Mouse (Mus musculus): ENCODE results near the gene Olfr689. TPM values are rescaled to one million over a fixed set of nuclear protein-coding genes. Genes with fewer than 3 reads are reported as not detected.
"Not testable (repeated sequence)": the region's sequence is repeated elsewhere in the genome, so short reads cannot be mapped to it uniquely, and the experiment has no call there.

Olfr689 gene
- polyA plus RNA-seq, 1 experiment from 2014 or later, result not detected

DNA sequence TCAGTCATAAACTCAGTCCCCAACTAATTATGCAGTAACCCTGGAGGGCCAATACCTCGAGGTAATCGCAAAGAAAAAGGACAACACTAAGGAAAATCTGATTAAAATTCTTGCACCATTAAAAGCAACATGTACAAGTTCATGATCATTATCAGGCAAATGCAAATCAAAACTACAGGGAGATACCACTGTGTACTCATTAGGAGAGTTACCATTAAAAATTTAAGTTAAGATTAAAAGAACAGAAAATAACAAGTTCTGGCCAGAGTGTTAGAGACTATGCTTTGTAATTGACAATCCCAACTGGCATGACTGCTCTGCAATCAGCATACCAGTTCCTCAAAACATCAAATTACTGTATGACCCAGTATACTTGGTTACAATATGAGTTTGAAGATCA, 31.8 kb downstream of the Olfr689 start:
- Histone ChIP-seq H3K36me3 (replicated peaks; ENCODE audit: insufficient read depth, low read length) (no peaks in the 10 kb centered on the region), H3K4me3 (ENCODE audit: low read depth, low read length) (no peak overlapping the region), H3K9ac (replicated peaks) (no peak overlapping the region), H3K27ac (ENCODE audit: low read depth) (no peak overlapping the region), H3K9me3 (ENCODE audit: low read length) (no peaks in the 10 kb centered on the region), H3K27me3 (ENCODE audit: insufficient read depth, low read length) (no peaks in the 10 kb centered on the region), H3K4me2 (ENCODE audit: low read depth, low read length) (no peak overlapping the region), H3K4me1 (ENCODE audit: insufficient read depth) (no peaks in the 10 kb centered on the region)
- no peak for DNase-seq
- no peak for TF ChIP-seq EP300 (IDR thresholded peaks at IDR 0.05; ENCODE audit: low read depth)
- no peak for TF ChIP-seq CTCF (IDR thresholded peaks at IDR 0.05; ENCODE audit: low read depth)
- ATAC-seq, result no peak
- WGBS (ENCODE audit: insufficient replicate concordance), result 61% methylated on average over 2 of the region's 2 CpGs

DNA sequence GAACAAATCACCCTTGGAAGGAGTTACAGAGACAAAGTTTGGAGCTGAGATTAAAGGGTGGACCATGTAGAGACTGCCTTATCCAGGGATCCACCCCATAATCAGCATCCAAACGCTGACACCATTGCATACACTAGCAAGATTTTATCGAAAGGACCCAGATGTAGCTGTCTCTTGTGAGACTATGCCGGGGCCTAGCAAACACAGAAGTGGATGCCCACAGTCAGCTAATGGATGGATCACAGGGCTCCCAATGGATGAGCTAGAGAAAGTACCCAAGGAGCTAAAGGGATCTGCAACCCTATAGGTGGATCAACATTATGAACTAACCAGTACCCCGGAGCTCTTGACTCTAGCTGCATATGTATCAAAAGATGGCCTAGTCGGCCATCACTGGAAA, 45.1 kb downstream of the Olfr689 start:
- ATAC-seq, result peak; percentile 41; the same call in 1 of the 2 replicates
- H3K9ac ChIP-seq (replicated peaks); H3K4me3 ChIP-seq (ENCODE audit: low read depth, low read length); DNase-seq; H3K4me2 ChIP-seq (ENCODE audit: low read depth, low read length); H3K9me3 ChIP-seq (ENCODE audit: low read length); H3K27me3 ChIP-seq (ENCODE audit: insufficient read depth, low read length); H3K36me3 ChIP-seq (replicated peaks; ENCODE audit: insufficient read depth, low read length); H3K27ac ChIP-seq (ENCODE audit: low read depth); H3K4me1 ChIP-seq (ENCODE audit: insufficient read depth): not testable (repeated sequence)
- WGBS (ENCODE audit: insufficient replicate concordance), result no CpG with 5 or more reads among the region's 5 CpGs

DNA sequence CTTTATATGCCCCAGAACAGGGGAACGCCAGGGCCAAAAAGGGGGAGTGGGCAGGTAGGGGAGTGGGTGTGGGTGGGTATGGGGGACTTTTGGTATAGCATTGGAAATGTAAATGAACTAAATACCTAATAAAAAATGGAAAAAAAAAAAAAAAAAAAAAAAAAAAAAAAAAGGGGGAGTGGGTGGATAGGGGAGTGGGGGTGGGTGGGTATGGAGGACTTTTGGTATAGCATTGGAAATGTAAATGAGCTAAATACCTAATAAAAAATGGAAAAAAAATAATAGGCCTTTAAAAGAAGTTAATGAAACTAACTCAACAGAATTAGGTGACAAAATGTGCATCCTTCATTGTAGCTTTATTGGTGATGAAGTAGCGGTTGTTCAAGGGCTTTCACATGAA, 45.5 kb downstream of the Olfr689 start:
- H3K4me2 ChIP-seq (ENCODE audit: low read depth, low read length); H3K27ac ChIP-seq (ENCODE audit: low read depth); H3K9me3 ChIP-seq (ENCODE audit: low read length); H3K9ac ChIP-seq (replicated peaks); H3K27me3 ChIP-seq (ENCODE audit: insufficient read depth, low read length); DNase-seq; H3K4me3 ChIP-seq (ENCODE audit: low read depth, low read length); H3K4me1 ChIP-seq (ENCODE audit: insufficient read depth); H3K36me3 ChIP-seq (replicated peaks; ENCODE audit: insufficient read depth, low read length): not testable (repeated sequence)
- ATAC-seq, result peak; percentile 75
- 84% methylated on average over 1 of the region's 2 CpGs for WGBS (ENCODE audit: insufficient replicate concordance)

DNA sequence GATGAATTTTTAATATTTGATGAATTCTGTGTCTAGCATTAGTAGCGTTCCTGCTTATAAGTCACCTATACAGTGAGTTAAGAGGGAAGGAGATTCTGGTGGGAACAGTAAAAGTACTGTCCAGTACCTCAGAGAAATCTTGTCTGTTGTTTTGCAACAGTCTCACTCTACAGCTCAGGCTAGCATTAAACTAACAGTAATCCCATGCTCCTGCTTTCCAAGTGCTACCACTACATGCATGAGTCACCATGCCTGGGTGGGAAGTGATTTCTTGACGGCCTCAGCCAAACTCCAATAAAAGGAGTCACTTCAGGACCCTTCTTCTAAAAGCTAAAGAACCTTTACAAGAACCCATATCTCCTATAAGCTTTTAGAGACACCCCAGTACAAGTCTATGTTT, 50.7 kb downstream of the Olfr689 start:
- 66% methylated on average over 2 of the region's 2 CpGs for WGBS (ENCODE audit: insufficient replicate concordance)
- H3K27me3 ChIP-seq (ENCODE audit: insufficient read depth, low read length), result 0 out of 2 replicates have a peak, but pooled peaks cover 3% of the 10 kb centered on the region
- no peaks in the 10 kb centered on the region for H3K4me1 ChIP-seq (ENCODE audit: insufficient read depth)
- ATAC-seq, result no peak
- no peak overlapping the region for H3K9ac ChIP-seq (replicated peaks)
- no peaks in the 10 kb centered on the region for H3K36me3 ChIP-seq (replicated peaks; ENCODE audit: insufficient read depth, low read length)
- no peak overlapping the region for H3K27ac ChIP-seq (ENCODE audit: low read depth)
- H3K4me3 ChIP-seq (ENCODE audit: low read depth, low read length), result no peak overlapping the region
- no peak for DNase-seq
- TF ChIP-seq CTCF (IDR thresholded peaks at IDR 0.05; ENCODE audit: low read depth), result no peak
- TF ChIP-seq EP300 (IDR thresholded peaks at IDR 0.05; ENCODE audit: low read depth), result no peak
- no peak overlapping the region for H3K4me2 ChIP-seq (ENCODE audit: low read depth, low read length)
- H3K9me3 ChIP-seq (ENCODE audit: low read length), result no peaks in the 10 kb centered on the region

DNA sequence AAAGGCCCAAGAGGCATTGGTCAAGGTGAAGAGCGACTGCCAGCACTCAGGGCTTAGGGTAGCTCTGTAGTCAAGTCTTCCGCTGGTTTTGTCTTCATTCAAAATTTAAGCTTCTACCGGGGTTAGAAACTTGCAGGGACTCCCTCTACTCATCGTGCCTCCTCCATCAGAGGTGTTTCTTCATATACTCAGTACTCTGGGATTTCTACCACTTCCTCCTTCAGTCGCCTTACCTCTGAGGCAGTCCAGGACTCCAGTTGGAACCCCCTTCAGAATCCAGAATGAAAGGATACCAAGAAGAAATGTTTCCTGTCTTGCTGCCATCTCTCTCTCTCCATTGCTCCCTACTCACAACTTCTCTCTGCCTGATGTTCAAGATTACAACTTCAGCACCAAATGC, 56.3 kb downstream of the Olfr689 start:
- Histone ChIP-seq H3K9ac (replicated peaks) (no peak overlapping the region), H3K36me3 (replicated peaks; ENCODE audit: insufficient read depth, low read length) (no peaks in the 10 kb centered on the region), H3K27ac (ENCODE audit: low read depth) (no peak overlapping the region), H3K4me1 (ENCODE audit: insufficient read depth) (peaks cover 3% of the 10 kb centered on the region; the same call in 1 of the 2 replicates), H3K27me3 (ENCODE audit: insufficient read depth, low read length) (no peaks in the 10 kb centered on the region), H3K4me3 (ENCODE audit: low read depth, low read length) (no peak overlapping the region), H3K9me3 (ENCODE audit: low read length) (no peaks in the 10 kb centered on the region), H3K4me2 (ENCODE audit: low read depth, low read length) (no peak overlapping the region)
- 73% methylated on average over 5 of the region's 5 CpGs for WGBS (ENCODE audit: insufficient replicate concordance)
- ATAC-seq (no peak), DNase-seq (no peak)
- TF ChIP-seq EP300 (IDR thresholded peaks at IDR 0.05; ENCODE audit: low read depth) (no peak), CTCF (IDR thresholded peaks at IDR 0.05; ENCODE audit: low read depth) (no peak)

DNA sequence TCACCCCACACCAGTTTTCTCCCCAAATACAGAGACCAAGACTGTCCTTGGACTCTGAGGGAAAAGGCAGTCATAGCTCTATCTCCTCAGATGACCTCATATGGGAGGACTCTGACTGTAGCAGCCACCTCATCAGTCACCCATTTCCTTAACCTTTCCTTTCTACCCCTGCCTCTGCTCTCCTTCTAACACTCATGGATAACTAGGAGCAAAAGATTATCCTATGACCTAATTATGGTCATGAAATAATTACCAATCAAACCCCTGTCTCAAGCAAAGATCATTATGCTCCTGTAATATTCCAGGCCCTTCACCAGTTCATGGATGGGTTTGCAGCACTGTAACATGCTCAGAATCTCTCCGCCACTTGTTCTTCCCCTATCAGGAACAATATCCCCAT, 57.0 kb downstream of the Olfr689 start, which contains the start of gene Olfr692:
Gene Olfr692, plus strand, starts transcription at position 301 of the 400 bp plus-strand sequence.
- TF ChIP-seq CTCF (IDR thresholded peaks at IDR 0.05; ENCODE audit: low read depth), result no peak
- H3K4me1 ChIP-seq (ENCODE audit: insufficient read depth), result peaks cover 6% of the 10 kb centered on the region; the same call in 1 of the 2 replicates
- no peaks in the 10 kb centered on the region for H3K27me3 ChIP-seq (ENCODE audit: insufficient read depth, low read length)
- H3K9ac ChIP-seq (replicated peaks), result no peak within 1 kb of the TSS
- H3K36me3 ChIP-seq (replicated peaks; ENCODE audit: insufficient read depth, low read length), result no peaks in the 10 kb centered on the region
- WGBS (ENCODE audit: insufficient replicate concordance), result 83% methylated on average over 1 of the region's 1 CpGs
- DNase-seq (no peak), ATAC-seq (no peak)
- no peaks in the 10 kb centered on the region for H3K9me3 ChIP-seq (ENCODE audit: low read length)
- no peak within 1 kb of the TSS for H3K4me2 ChIP-seq (ENCODE audit: low read depth, low read length)
- no peak within 1 kb of the TSS for H3K4me3 ChIP-seq (ENCODE audit: low read depth, low read length)
- no peak within 1 kb of the TSS for H3K27ac ChIP-seq (ENCODE audit: low read depth)

DNA sequence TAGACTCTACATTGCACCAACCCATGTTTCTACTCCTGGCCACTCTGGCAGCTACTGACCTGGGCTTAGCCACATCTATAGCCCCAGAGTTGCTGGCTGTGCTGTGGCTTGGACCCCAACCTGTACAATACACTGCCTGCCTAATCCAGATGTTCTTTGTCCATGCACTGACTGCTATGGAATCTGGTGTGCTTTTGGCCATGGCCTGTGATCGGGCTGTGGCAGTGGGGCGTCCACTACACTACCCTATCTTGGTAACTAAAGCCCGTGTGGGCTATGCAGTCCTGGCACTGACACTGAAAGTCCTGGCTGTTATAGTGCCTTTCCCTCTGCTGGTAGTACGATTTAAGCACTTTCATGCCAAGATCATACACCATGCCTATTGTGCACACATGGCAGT, 57.6 kb downstream of the Olfr689 start:
- no peak for TF ChIP-seq CTCF (IDR thresholded peaks at IDR 0.05; ENCODE audit: low read depth)
- no peak for TF ChIP-seq EP300 (IDR thresholded peaks at IDR 0.05; ENCODE audit: low read depth)
- H3K9me3 ChIP-seq (ENCODE audit: low read length), result no peaks in the 10 kb centered on the region
- no peaks in the 10 kb centered on the region for H3K27me3 ChIP-seq (ENCODE audit: insufficient read depth, low read length)
- no peak overlapping the region for H3K9ac ChIP-seq (replicated peaks)
- H3K4me1 ChIP-seq (ENCODE audit: insufficient read depth), result peaks cover 10% of the 10 kb centered on the region
- ATAC-seq (no peak), DNase-seq (no peak)
- H3K36me3 ChIP-seq (replicated peaks; ENCODE audit: insufficient read depth, low read length), result no peaks in the 10 kb centered on the region
- H3K4me3 ChIP-seq (ENCODE audit: low read depth, low read length), result no peak overlapping the region
- no peak overlapping the region for H3K27ac ChIP-seq (ENCODE audit: low read depth)
- WGBS (ENCODE audit: insufficient replicate concordance), result 86% methylated on average over 4 of the region's 4 CpGs
- no peak overlapping the region for H3K4me2 ChIP-seq (ENCODE audit: low read depth, low read length)

Other genes starting within 250 kb of the Olfr689 start
- gene Olfr678, start 246.7 kb upstream of the Olfr689 start, polyA plus RNA-seq (2015; fragmentation: Nextera tagmentation; extraction: Ambion mirVana), result not detected in 2 replicates
- gene Olfr679, start 230.0 kb upstream of the Olfr689 start, polyA plus RNA-seq (2015; fragmentation: Nextera tagmentation; extraction: Ambion mirVana), result not detected in 2 replicates
- not detected in 2 replicates for gene Olfr680-ps1, start 218.3 kb upstream of the Olfr689 start, polyA plus RNA-seq (2015; fragmentation: Nextera tagmentation; extraction: Ambion mirVana)
- gene Olfr681, start 194.3 kb upstream of the Olfr689 start, polyA plus RNA-seq (2015; fragmentation: Nextera tagmentation; extraction: Ambion mirVana), result not detected in 2 replicates
- not detected in 2 replicates for gene Olfr683, start 164.2 kb upstream of the Olfr689 start, polyA plus RNA-seq (2015; fragmentation: Nextera tagmentation; extraction: Ambion mirVana)
- not detected in 2 replicates for gene Olfr684, start 147.5 kb upstream of the Olfr689 start, polyA plus RNA-seq (2015; fragmentation: Nextera tagmentation; extraction: Ambion mirVana)
- gene Olfr685, start 125.2 kb upstream of the Olfr689 start, polyA plus RNA-seq (2015; fragmentation: Nextera tagmentation; extraction: Ambion mirVana), result not detected in 2 replicates
- gene Olfr686, start 103.7 kb upstream of the Olfr689 start, polyA plus RNA-seq (2015; fragmentation: Nextera tagmentation; extraction: Ambion mirVana), result not detected in 2 replicates
- gene Olfr688, start 23.1 kb upstream of the Olfr689 start, polyA plus RNA-seq (2015; fragmentation: Nextera tagmentation; extraction: Ambion mirVana), result not detected in 2 replicates
- not detected in 2 replicates for gene Olfr690, start 22.9 kb downstream of the Olfr689 start, polyA plus RNA-seq (2015; fragmentation: Nextera tagmentation; extraction: Ambion mirVana)
- not detected in 2 replicates for gene Olfr691, start 31.1 kb downstream of the Olfr689 start, polyA plus RNA-seq (2015; fragmentation: Nextera tagmentation; extraction: Ambion mirVana)
- gene Olfr692, start 57.1 kb downstream of the Olfr689 start, polyA plus RNA-seq (2015; fragmentation: Nextera tagmentation; extraction: Ambion mirVana), result not detected in 2 replicates
- gene Gm5901, start 63.9 kb downstream of the Olfr689 start, polyA plus RNA-seq (2015; fragmentation: Nextera tagmentation; extraction: Ambion mirVana), result not detected in 2 replicates
- 10.3 and 11.1 TPM in 2 replicates for gene Fam160a2, start 88.9 kb downstream of the Olfr689 start, polyA plus RNA-seq (2015; fragmentation: Nextera tagmentation; extraction: Ambion mirVana)
- not detected in 2 replicates for gene Cnga4, start 93.4 kb downstream of the Olfr689 start, polyA plus RNA-seq (2015; fragmentation: Nextera tagmentation; extraction: Ambion mirVana)
- gene Cckbr, start 114.6 kb downstream of the Olfr689 start, polyA plus RNA-seq (2015; fragmentation: Nextera tagmentation; extraction: Ambion mirVana), result not detected in 2 replicates
- 4.5 and 4.7 TPM in 2 replicates for gene Cavin3, start 171.1 kb downstream of the Olfr689 start, polyA plus RNA-seq (2015; fragmentation: Nextera tagmentation; extraction: Ambion mirVana)
- gene Smpd1, start 243.2 kb downstream of the Olfr689 start, polyA plus RNA-seq (2015; fragmentation: Nextera tagmentation; extraction: Ambion mirVana), result 21.6 and 24.0 TPM in 2 replicates